Mouse (Mus musculus): Measurements from ENCODE around the gene Tmbim4. TPM values are rescaled to one million over a fixed set of nuclear protein-coding genes. Genes with fewer than 3 reads are reported as not detected.

Tmbim4 gene
- total RNA-seq, 2 experiments from 2014 or later = 63.4 to 66.4 TPM

DNA sequence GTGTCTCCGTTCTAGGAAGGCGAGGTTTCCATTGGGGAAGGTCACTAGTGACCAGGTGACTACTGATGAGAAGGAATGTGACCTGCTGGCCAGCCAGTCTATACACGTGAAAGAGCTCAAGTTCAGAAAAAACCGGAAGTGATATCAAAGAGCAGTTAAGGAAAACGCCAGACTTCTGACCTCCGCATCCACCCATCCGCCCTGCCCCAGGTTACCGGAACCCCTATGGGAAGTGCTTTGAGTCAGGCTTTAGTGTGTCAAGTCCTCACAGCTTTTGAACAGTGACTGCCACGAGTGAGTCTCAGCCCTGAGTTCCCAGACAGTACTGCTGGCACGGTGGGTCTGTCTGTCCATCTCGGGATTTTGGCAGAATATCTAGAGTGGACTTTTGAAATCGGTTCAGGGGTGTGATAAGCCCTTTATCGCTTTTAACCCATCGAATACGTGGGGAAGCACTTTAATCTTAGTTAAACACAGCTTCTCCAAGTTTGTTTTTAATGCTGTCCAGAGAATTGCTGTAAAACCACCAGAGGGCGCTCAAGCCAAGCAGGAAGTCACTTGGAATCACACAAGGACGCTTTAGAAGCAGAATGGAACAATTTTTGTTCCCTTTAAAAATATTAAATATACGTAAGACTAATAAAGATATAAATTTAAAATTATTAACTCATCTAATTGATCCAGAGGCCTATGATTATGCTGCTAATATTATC is 32.4 kb downstream of the Tmbim4 start:
- intact Hi-C loops (cut with DNase I) = no loop called here
- peak; percentile 23 to 50 for DNase-seq (ENCODE audit: low spot score in 2 of 2)

DNA sequence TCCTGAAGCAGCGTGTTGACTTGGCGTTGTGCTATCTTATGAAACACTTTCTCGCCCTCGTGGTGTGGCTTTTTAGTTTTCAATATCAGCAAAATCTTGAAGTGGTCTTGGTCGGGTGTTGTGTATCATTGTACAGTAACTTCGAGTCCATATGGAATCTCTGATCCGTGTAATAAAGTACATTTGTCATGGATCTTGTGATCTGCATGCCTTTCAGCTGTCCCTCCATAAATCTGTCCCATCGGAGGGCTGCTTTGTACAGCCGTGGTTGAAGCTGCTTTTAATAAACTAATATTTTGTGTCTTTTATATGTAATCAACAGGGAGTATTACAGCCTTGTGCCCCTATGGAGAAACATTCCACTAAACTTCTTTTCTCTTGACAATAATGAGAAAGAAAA is 35.5 kb downstream of the Tmbim4 start:
- intact Hi-C loops (cut with DNase I) = no loop called here
- no peak for DNase-seq (ENCODE audit: low spot score in 2 of 2)

DNA sequence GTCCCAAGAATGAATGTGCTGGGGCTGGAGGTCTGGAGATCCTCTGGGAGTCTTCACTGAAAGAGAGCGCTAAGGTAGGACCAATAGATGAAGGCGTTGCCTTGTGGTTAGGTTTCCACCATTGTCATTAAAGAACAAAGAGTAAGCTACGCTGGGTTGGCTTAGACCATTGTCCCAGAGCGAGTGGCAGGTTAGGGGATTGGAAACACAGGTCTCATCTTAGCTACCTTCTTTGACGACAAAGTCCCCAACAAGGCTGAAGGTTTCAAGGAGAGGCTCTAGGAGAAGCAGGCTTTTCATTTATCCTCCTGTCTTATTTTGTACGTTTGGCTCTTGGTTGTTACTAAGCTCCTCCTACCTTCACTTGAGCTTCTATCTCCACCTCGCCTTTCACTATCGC is 36.9 kb downstream of the Tmbim4 start:
- DNase-seq (ENCODE audit: low spot score in 2 of 2) = no peak
- intact Hi-C loops (cut with DNase I) = no loop called here

DNA sequence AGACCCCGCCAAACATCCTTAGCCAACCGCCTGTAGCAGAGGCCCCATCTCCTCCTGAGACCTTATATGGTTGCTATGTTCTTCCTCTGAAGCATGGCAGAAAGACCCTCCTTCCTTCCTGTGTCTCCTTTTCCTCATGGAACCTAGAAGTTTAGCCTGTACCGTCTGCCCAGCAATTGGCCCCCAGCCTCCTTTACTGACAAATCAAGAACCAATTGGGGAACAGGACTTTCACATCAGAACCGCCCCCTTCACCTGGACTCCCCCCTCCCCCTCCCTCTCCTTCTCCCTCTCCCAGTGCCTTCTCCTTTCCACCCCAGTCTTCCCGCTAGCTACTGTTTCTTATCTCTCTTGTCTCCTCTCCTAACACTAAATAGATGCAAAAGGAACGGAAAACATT is 38.1 kb downstream of the Tmbim4 start:
- intact Hi-C loops (cut with DNase I) = no loop called here
- DNase-seq (ENCODE audit: low spot score in 2 of 2) = no peak

DNA sequence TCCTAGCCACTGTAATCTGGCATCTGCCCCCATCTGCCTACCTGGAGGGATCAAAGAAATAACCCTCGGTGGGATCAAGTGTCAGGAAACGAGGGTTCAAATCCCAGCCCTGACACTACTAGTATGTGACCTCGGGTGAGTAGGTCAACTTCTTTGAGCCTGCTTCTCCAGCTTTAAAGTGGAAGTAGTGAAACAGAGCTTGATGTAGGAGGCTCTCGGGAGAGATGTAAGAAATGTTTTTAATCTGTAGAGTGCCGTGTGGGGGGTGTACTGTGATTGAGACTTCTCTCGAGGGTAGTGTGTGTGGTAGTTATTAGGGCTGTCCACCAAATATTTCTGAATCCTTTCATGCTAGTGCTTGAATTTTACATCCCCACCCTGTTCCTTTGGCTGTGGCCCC is 41.0 kb downstream of the Tmbim4 start:
- intact Hi-C loops (cut with DNase I) = no loop called here
- no peak for DNase-seq (ENCODE audit: low spot score in 2 of 2)

DNA sequence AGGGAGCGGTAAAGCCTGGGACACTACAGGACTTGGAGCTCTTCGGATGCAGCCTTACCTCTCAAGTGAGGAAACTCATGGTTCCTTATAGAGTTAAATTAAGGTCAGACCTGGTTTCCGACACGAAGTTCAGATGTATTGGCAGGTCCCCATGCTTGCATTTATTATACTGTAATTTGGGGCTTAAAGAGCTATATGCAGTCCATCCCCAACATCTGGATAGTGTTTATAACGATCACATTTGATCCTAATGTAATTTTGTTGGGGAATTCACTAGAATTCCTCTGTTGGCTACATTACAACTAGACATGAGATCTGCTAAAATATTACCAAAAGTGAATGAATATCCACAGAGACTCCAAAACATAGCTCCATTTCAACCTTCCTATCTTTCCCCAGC is 44.3 kb downstream of the Tmbim4 start:
- intact Hi-C loops (cut with DNase I) = loop anchor here (5.0 kb wide), 1 partner anchor 627 kb away; no protein-coding TSS in a partner anchor

DNA sequence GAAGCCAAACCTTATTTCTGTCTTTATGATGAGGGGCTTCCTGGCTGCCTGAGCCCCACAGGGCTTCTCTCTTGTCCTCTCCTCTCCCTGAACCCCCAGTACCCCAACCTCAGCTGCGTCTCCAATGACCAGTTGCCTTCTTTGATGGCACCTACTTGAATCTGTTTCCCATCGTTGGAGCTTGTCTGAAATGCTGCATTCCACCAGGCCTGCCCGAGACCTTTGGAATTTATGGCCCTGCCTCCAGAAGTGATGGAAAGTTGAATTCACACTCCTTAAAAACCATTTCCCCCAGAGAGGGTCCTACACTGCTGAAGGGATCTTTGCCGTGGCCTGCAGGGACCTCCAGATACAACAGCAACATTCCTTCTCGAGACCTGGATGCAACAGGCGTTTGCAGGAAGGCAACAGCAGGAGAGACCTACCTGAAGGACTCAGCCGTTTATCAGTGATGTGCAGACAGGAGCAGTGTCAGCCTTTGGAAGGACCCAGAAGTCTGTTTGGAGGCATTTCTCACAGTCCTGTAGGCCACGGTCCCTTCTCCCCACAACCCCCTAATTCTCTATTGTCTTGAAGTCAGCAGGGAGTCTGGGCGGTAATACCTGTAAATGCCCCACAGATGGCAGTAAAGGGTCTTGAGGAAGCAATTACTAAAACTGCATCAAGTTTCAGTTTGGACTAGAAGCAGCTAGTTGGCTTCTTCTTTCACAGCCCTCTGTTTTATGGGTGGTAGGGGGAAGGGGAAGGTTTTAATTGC is 45.8 kb downstream of the Tmbim4 start:
- intact Hi-C loops (cut with DNase I) = loop anchor here (5.0 kb wide), 1 partner anchor 625 kb away; no protein-coding TSS in a partner anchor
- DNase-seq (ENCODE audit: low spot score in 2 of 2) = peak in 1 of 2 experiments; percentile 29

More for the DNA sequence above, 44.3 kb downstream of the Tmbim4 start:
- DNase-seq (ENCODE audit: low spot score in 2 of 2) = no peak

DNA sequence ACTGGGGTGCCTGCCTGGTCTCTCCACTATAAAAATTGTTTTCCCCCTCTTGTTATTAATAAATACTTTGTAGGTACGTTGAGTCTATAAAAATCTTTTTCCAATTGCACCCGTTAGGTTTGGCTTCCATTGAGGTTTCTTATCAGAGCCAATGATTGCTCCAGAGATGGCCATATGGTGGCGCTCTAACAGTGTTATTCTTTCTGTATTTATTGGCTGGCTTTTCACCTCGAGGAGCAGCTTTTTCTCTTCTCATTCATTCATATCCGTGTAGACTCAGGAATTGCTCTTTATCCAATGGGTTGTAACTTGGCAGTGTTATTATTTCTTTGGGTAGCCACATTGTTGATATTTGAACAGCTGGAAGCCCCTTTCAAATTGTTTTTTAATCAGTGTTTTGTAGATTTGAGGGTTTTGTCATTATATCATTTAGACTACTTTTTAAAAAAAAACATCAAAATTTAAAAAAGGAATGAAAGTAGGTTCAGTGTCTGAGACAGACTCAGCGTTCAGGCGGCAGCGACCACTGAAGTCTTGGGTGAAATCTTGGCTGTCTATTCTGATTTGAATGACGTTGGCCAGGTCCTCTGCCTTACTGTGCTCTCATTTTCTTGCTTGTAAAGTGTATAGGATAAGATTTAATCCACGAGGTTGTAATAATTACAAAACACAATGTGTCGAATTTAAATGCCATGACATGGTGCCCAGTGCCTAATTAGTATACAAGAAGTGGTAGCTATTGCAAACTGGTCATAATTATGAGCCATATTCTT is 49.7 kb downstream of the Tmbim4 start:
- intact Hi-C loops (cut with DNase I) = loop anchor here (10.0 kb wide), 1 partner anchor 1004 kb away; no protein-coding TSS in a partner anchor

DNA sequence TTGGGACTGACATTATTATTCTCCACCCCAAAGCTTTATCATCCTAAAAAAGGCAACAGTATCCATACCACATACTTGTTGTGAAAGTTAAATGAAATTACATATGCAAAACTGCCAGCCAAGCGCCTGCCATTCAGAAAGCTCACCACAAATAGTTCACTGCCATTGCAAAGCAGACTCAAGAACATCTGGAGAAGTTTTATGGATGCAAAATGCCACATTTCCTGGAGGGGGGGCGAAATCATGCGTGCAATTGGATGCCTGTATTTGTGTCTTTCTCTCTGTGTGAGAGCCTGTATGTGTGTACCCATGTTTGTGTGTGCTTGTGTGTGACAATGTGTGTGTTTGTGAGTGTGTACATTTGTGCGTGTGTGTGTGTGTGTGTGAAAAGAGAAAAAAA is 50.4 kb downstream of the Tmbim4 start:
- intact Hi-C loops (cut with DNase I) = loop anchor here (10.0 kb wide), 1 partner anchor 1003 kb away; no protein-coding TSS in a partner anchor
- DNase-seq (ENCODE audit: low spot score in 2 of 2) = no peak

More for the DNA sequence above, 49.7 kb downstream of the Tmbim4 start:
- DNase-seq (ENCODE audit: low spot score in 2 of 2) = no peak

DNA sequence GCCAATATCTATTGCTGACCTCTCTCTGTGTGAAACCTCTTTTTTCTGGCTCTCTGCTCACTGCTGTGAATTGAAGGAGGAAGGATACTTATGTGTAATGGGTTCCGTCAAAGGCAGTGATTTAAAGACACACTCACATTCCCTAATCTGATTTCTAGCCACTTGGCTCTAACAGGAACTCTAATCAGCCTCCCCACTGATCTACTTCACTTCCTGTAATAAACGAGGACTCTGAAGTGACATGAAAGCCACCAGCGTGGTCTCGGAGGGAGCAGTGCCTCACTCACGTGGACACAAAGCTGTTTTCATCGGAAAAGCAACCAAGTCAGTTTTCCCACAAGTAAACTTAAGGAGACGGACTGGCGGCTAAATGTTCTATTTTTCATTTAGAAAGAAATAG is 51.4 kb downstream of the Tmbim4 start:
- DNase-seq (ENCODE audit: low spot score in 2 of 2) = no peak
- intact Hi-C loops (cut with DNase I) = loop anchor here (10.0 kb wide), 1 partner anchor 1002 kb away; no protein-coding TSS in a partner anchor

DNA sequence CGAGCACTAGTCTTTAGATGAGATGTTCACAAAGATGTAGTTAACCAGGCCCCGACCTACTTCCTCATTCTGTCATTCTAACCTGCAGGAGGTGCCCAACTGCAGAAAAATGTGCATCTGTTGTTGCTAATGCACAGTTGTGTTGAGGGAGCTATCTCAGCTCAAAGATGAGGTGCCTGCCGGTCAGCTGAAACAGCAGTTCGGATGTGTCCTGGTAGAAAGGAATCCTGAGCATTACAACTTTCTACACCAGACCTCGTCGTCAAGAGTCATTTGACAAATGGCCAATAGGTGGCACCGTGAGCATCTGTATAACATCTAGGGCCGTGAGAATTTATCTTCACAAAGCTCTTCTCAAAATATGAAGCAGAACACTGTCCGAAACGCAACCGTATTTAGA is 55.8 kb downstream of the Tmbim4 start:
- peak; percentile 16 to 27 for DNase-seq (ENCODE audit: low spot score in 2 of 2)
- intact Hi-C loops (cut with DNase I) = loop anchor here (5.0 to 10.0 kb wide), 2 partner anchors 445 to 998 kb away; no protein-coding TSS in a partner anchor

DNA sequence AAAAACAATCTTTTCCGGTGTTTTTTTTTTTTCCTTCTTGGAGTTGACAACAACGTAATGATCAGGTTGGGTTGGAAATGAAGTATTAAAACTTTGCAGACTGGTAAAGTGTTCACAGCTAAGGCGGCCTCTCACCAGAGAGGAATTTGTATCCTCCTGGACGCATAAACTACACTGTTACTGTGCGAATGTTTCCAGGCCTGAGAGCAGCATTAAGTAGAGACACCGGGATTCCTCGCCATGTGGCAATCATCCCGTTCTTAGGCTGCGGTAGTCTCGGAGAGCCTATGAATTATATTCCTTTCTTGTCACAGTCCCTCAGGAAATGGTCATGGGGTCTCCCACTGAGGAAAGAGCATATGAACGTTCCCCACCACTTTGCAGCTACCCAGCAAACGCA is 66.4 kb downstream of the Tmbim4 start:
- no peak for DNase-seq (ENCODE audit: low spot score in 2 of 2)
- intact Hi-C loops (cut with DNase I) = no loop called here

DNA sequence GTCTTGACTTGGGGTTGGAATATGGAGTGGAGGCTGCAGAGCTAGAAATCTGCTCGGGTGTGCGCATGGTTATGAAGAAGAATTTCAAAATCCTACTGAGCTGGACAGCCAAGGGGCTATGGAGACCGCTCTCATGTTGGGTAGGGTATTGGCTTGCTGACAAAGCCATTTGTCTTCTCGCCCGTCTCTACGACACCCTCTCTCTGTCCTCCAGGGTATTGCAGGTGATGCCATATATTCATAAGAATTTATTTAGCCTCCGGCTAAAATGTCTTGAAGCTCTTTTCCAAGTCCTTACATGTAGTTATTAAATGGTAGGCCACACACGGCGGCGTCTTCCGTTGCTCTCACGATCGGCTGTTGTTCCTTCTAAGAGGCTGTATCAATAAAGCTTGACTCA is 68.6 kb downstream of the Tmbim4 start:
- intact Hi-C loops (cut with DNase I) = no loop called here
- no peak for DNase-seq (ENCODE audit: low spot score in 2 of 2)

DNA sequence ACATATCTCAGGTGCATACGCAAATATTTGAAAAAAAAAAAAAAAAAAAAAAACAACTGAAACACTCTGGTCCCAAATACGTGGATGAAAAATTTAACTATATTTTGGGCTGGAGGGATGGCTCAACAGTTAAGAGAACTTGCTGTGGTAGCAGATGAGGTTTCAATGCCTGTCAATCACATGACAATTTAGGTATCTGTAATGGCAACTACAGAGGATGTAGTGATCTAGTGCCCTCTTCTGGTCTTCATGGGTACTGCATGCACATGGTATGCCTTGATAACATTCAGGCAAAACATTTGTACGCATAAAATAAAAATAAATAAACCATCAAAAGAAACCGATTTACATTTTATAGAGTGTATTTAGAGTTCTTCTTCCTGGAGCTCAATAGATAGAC is 69.4 kb downstream of the Tmbim4 start:
- DNase-seq (ENCODE audit: low spot score in 2 of 2) = no peak
- intact Hi-C loops (cut with DNase I) = no loop called here

DNA sequence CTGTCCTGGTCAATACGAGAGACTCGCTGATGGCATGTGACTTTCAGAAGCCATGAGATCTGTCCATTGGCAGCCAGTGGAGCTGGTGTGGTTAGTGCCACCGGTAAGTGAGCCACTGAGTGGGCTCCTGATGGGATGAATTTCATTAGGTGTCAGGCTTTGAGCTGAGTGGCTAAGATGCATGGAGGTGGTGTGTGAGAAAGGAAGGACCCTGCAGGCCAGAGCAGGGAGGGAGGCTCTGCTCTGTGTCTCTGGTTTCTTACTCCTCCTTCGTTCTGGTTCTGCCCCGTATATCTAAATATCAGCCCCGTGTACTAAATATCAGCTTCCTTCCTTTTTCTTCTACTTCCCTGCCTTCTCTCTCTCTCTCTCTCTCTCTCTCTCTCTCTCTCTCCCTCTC is 69.9 kb downstream of the Tmbim4 start:
- no peak for DNase-seq (ENCODE audit: low spot score in 2 of 2)
- intact Hi-C loops (cut with DNase I) = no loop called here

DNA sequence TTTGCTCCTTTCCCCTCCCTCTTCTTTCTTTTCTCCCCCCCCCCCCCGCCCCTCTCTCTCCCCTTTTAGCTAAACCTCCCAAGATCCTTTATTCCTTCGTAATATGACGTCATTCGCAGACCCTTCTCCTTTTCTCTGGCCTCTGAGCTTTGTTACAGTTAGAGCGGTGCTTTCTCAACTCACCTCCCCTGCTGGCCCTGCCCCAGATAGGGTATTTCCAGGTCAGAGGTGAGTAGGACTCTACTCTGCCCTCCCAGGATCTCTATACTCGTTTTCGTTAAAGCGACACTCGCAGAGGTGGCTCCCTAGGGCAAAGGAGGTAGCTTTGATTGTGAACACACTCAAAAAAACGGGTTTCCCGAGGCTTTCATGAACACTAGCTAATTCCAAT is 70.5 kb downstream of the Tmbim4 start:
- intact Hi-C loops (cut with DNase I) = no loop called here

DNA sequence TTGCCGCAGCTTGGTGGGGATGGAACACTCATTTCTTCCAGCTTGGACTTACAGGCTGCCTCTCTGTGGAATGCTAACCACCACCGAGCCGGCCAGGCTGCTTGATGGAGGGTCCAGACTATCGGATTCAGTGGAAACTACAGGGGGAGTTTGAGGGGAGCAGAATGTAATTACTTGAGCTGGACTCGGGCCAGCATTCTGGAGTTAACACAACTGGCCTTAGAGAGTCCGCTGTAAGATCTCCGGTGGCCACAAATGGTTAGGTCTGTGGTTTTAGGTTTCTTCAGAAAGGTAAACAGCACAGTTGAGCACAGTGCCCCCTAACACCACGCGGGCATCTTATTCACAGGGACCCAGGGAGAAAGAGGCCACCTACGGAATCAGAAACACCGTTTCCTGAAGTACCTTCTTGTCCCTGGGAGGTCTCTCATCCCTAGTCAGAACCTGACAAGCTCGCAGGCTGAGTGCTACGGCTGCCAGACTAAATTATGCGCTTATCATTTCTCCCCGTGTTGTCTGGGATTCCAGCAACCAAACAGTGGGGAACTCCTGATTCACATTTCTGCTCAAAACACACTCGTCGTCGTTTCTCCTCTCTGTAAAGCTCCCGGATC is 71.0 kb downstream of the Tmbim4 start:
- DNase-seq (ENCODE audit: low spot score in 2 of 2) = no peak
- intact Hi-C loops (cut with DNase I) = no loop called here

More for the DNA sequence above, 70.5 kb downstream of the Tmbim4 start:
- no peak for DNase-seq (ENCODE audit: low spot score in 2 of 2)

DNA sequence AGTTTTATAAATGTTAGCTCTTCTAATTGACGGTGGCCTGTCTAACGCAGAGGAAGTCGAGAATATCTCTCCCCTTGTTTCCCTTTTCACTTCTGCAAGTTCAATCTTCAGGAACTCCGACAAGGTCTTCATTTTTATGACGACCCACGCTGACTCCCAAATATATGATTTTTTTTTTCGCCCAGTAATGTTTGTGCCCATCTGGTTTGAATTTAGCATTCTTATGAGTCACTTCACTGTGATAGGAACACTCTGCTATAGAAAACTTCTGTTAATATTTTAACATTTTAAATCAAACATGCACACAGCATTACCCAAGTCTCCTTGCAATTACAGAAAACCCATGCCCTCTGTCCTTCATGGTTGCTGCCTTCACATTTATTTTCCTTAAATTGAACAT is 71.9 kb downstream of the Tmbim4 start:
- intact Hi-C loops (cut with DNase I) = no loop called here
- no peak for DNase-seq (ENCODE audit: low spot score in 2 of 2)
